Comparison of ENCODE assay signal across 14 mouse cellular contexts in genomic region chr12:45047172-45047571, GRCm38 (mm10). TPM values are rescaled to one million over a fixed set of nuclear protein-coding genes. Genes with fewer than 3 reads are reported as not detected.
DNase-seq lines count a peak whose midpoint lies in the region; ATAC-seq lines count a peak whose summit lies in the region.
"Had no signal": no experiment of that assay in that cellular context is flagged by ENCODE, and none has a peak within 500 bp of the region (broad histone marks: within the 10 kb centered on the region; RNA-seq: fewer than 3 reads in every experiment).

No protein-coding gene starts in this region.

- peak; percentile 72 for ATAC-seq in granulocyte monocyte progenitor cell, adult 5-6 weeks (replicated peaks; ENCODE audit: poor library complexity, severe bottlenecking)
- ATAC-seq: activated CD4-positive, CD25-positive, alpha-beta regulatory T cell, adult 4 months; hindbrain, postnatal 0 days had no signal

- peak; percentile 18 for DNase-seq in adrenal gland, postnatal 14 days
- DNase-seq in adrenal gland, postnatal 25 days = no peak
- DNase-seq in 3T3-L1 (ENCODE audit: low read depth, low spot score) = peak; percentile 77
- DNase-seq in kidney, postnatal 14 days = peak; percentile 33
- no peak for DNase-seq in left cerebral cortex, adult 9 months (ENCODE audit: low spot score in 2 of 2)
- DNase-seq in c-Kit-positive CD71-positive TER-119-positive erythroid progenitor cells, embryonic 14.5 days (ENCODE audit: low spot score) = no peak
- no peak for DNase-seq in spleen, adult 12 weeks (ENCODE audit: low spot score)
- DNase-seq: cerebellum, adult 9-11 months; heart, postnatal 36 days; lung, adult 18-20 months; right cerebral cortex, postnatal 25 days had no signal

RNA-seq across cellular contexts. Expression of gene Stxbp6, which starts 27.3 kb away (rescaled TPM):
- 16.9 and 19.4 TPM in 2 replicates for total RNA-seq in adrenal gland, postnatal 14 days (2021)
- 21.9 and 23.7 TPM in 2 replicates for total RNA-seq in adrenal gland, postnatal 25 days (2021)
- 8.3 and 18.3 TPM in 2 replicates for total RNA-seq in granulocyte monocyte progenitor cell, adult 5-6 weeks (2014; fragmentation: Nextera tagmentation)
- total RNA-seq in granulocyte monocyte progenitor cell, adult 5-6 weeks (2017) = 4.5 and 6.4 TPM in 2 replicates

Comparison
In these comparisons a context has a peak if more than half of its experiments do, and no peak if none do; other contexts are left out.
1. DNase-seq: peak in adrenal gland, postnatal 14 days (single experiment), 3T3-L1 (single experiment) and kidney, postnatal 14 days (single experiment); none in adrenal gland, postnatal 25 days (single experiment), left cerebral cortex, adult 9 months (0 of 2), c-Kit-positive CD71-positive TER-119-positive erythroid progenitor cells, embryonic 14.5 days (single experiment) and spleen, adult 12 weeks (single experiment).